Mouse (Mus musculus) limb, embryonic 14.5 days (tissue): ENCODE measurements at regions not wholly inside any gene's neighbourhood (a gene's known extent, or its start where the extent isn't known, plus 50 kb on each side); places are given as distances from the start of the nearest gene placed in this dataset.

ENCODE experiments used
- ATAC-seq: fragments of 200-750 bp; cut with Nextera tagmentation; 2 replicates; pipeline ENCODE4 v1.8.0; 2017; ENCODE audit warnings: low read depth, moderate number of reproducible peaks, moderate TSS enrichment; ENCODE audit not compliant: low FRiP score
- DNase-seq: peaks from one replicate; pipeline ENCODE4 v3.0.0-alpha.2; 2015; ENCODE audit warnings: low spot score
- H3K27ac ChIP-seq: fragments of 300-500 bp; sonication (generic); replicated peaks from 2 replicates; pipeline ENCODE4 v1.5.1; 2014; ENCODE audit warnings: low read depth, mild to moderate bottlenecking, low read length, moderate library complexity, mixed read lengths
- H3K27me3 ChIP-seq: fragments of 300-500 bp; sonication (generic); 2 replicates; pipeline ENCODE4 v1.6.1; 2014; ENCODE audit warnings: low read length, mixed read lengths; ENCODE audit not compliant: control insufficient read depth, insufficient read depth
- H3K36me3 ChIP-seq: fragments of 300-500 bp; sonication (generic); 2 replicates; pipeline ENCODE4 v1.6.1; 2014; ENCODE audit warnings: mild to moderate bottlenecking, low read length, moderate library complexity, mixed read lengths; ENCODE audit not compliant: control insufficient read depth, insufficient read depth
- H3K4me1 ChIP-seq: fragments of 300-500 bp; sonication (generic); 2 replicates; pipeline ENCODE4 v1.6.1; 2014; ENCODE audit warnings: antibody characterized with exemption, low read length, mixed read lengths; ENCODE audit not compliant: control insufficient read depth, insufficient read depth
- H3K4me2 ChIP-seq: fragments of 300-500 bp; sonication (generic); replicated peaks from 2 replicates; pipeline ENCODE4 v1.6.1; 2014; ENCODE audit warnings: low read depth, mild to moderate bottlenecking, low read length, moderate library complexity; ENCODE audit not compliant: severe bottlenecking
- H3K4me3 ChIP-seq: fragments of 300-500 bp; sonication (generic); replicated peaks from 2 replicates; pipeline ENCODE4 v1.5.1; 2014; ENCODE audit warnings: low read length
- H3K9ac ChIP-seq: fragments of 300-500 bp; sonication (generic); 2 replicates; pipeline ENCODE4 v1.6.1; 2014; ENCODE audit warnings: mild to moderate bottlenecking, low read depth, low read length, moderate library complexity; ENCODE audit not compliant: severe bottlenecking
- H3K9me3 ChIP-seq: fragments of 300-500 bp; sonication (generic); 2 replicates; pipeline ENCODE4 v1.6.1; 2016; ENCODE audit warnings: low read length; ENCODE audit not compliant: control insufficient read depth
- POLR2A ChIP-seq: fragments of 200-500 bp; IDR thresholded peaks from 2 replicates; pipeline ENCODE4 v1.8.0; 2012; ENCODE audit warnings: inconsistent platforms, mild to moderate bottlenecking, moderate library complexity, borderline replicate concordance; ENCODE audit not compliant: insufficient read depth, insufficient read length; ENCODE audit errors: extremely low read depth
- WGBS: fragments of 180-500 bp; shearing (Covaris S2); extraction: QIAGEN DNeasy Blood & Tissue Kit; methylation state at CpG from one replicate; pipeline ENCODE4 v1.1.7; 2014; 5-methylcytosine and 5-hydroxymethylcytosine counted together

DNA sequence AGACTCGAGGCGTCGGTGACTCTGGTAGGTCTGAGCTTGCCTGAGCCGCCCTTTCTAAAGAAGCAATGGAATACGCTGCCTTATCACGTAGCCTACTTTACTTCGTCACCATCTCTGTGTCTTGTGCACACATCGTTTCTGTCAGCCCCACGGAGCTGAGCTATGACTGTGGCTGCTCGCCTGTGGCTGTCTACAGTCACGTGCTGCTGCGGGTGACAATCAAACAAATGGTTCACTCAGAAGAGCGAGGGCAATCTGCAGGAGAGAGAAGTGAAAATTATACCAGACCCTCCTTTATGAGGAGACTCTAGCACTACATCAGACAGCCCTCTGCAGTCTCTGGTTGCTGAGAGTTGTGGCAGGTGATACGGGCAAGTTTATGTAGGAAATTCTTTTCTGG lies 76.0 kb upstream of the Tlk1 start:
- no peaks in the 10 kb centered on the region for H3K4me1 ChIP-seq
- ATAC-seq = no peak
- H3K27me3 ChIP-seq = no peaks in the 10 kb centered on the region
- no peak for TF ChIP-seq POLR2A
- H3K4me2 ChIP-seq = no peak overlapping the region
- 61% methylated on average over 14 of the region's 14 CpGs for WGBS
- no peak overlapping the region for H3K27ac ChIP-seq
- H3K4me3 ChIP-seq = no peak overlapping the region
- no peak overlapping the region for H3K9ac ChIP-seq
- DNase-seq = no peak
- no peaks in the 10 kb centered on the region for H3K36me3 ChIP-seq
- H3K9me3 ChIP-seq = no peaks in the 10 kb centered on the region

DNA sequence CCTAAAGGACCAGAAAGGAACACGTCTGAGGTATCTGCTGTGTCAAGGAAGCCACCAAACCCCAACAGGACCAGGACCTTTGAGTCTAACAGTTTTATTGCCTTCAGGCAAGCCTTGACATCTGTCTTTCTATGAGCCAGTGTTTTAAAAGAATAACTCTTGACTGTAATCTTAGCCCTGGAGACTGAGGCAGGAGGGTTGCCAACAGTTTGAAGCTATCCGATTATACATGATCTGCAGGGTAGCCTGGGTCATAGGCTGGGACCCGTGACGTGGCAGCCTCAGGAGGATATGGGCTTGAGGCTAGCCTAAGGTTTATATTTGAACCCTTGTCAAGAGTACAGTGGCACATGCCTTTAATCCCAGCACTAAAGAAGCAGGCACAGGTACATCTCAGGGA lies 73.5 kb upstream of the Tlk1 start:
- no peak for TF ChIP-seq POLR2A
- 91% methylated on average over 4 of the region's 4 CpGs for WGBS
- Histone ChIP-seq H3K4me3 (no peak overlapping the region), H3K4me2 (no peak overlapping the region), H3K27ac (no peak overlapping the region), H3K9me3 (no peaks in the 10 kb centered on the region), H3K4me1 (no peaks in the 10 kb centered on the region), H3K27me3 (no peaks in the 10 kb centered on the region), H3K36me3 (no peaks in the 10 kb centered on the region), H3K9ac (no peak overlapping the region)
- ATAC-seq = no peak
- DNase-seq = no peak

DNA sequence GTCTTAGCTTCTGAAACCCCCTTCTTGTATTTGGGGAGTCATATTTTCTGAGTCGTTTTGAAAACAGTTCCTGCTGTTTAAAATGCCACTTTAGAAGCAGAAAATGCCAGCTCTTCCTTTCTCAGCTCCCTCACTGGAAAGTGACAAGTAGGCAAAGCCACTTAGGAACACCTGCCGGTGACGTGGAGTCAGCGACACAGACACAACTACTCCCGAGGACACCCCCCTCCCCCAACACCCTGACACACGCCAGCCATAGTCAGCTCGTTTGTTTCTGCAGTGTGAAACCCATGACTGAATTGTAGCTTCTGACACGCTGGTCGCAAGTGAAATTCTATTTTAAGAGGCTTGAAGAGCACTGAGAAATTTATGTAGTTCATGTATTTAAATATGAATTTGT lies 72.9 kb upstream of the Tlk1 start:
- Histone ChIP-seq H3K27me3 (no peaks in the 10 kb centered on the region), H3K36me3 (no peaks in the 10 kb centered on the region), H3K4me1 (no peaks in the 10 kb centered on the region), H3K4me2 (no peak overlapping the region), H3K9me3 (no peaks in the 10 kb centered on the region), H3K27ac (no peak overlapping the region), H3K4me3 (no peak overlapping the region), H3K9ac (no peak overlapping the region)
- ATAC-seq (no peak), DNase-seq (no peak)
- WGBS = 73% methylated on average over 9 of the region's 9 CpGs
- no peak for TF ChIP-seq POLR2A

DNA sequence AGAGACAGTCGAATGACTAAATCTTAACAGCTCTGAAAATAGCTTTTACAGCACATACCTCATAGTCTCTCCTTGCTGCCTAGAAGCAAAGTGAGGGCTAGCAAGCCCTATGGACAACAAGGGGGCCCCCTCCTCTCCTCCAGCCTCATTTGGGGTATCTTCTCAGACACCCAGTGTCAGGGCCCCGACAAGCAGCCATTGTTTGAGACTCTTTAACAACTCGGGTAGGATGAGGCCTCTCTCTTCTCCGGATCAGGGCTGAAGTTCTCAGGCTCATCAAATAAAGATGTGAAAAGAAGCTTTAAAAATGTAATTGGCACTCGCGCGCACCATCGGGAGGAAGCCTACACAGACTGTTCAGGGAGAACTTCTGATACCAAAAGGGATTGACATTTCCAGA lies 71.8 kb upstream of the Tlk1 start:
- no peak for DNase-seq

DNA sequence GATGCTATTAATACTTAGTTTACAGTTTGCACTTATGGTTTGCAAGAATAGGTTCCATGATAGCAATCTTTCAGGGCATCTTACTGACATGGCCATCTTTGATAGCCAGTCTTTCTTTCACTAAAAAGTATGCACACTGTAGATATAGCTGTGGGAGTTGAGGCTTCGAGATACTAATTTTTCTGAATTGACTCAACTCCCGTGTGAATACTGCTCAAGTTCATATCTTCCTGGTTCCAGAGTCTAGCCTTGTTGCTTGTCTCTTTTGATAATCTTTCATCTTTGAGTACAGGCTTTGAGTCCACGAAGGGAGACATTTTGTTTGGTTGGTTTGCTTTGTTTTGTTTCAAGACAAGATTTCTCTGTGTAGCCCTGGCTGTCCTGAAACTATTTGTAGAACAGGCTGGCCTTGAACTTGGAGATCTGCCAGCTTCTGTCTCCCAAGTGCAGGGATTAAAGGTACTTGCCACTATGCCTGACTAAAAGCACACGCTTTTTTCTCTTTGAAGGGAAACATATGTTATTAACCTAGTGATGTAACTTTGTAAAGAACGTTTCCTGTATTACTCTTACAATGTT lies 64.1 kb upstream of the Tlk1 start:
- H3K4me2 ChIP-seq = no peak overlapping the region
- H3K36me3 ChIP-seq = no peaks in the 10 kb centered on the region
- ATAC-seq (no peak), DNase-seq (no peak)
- no peak for TF ChIP-seq POLR2A
- no peak overlapping the region for H3K9ac ChIP-seq
- WGBS = 60% methylated on average over 5 of the region's 5 CpGs
- no peak overlapping the region for H3K4me3 ChIP-seq
- H3K9me3 ChIP-seq = no peaks in the 10 kb centered on the region
- no peak overlapping the region for H3K27ac ChIP-seq
- peaks cover 8% of the 10 kb centered on the region; the same call in 1 of the 2 replicates for H3K4me1 ChIP-seq
- H3K27me3 ChIP-seq = no peaks in the 10 kb centered on the region

More for the DNA sequence above, 71.8 kb upstream of the Tlk1 start:
- Histone ChIP-seq H3K9ac (no peak overlapping the region), H3K27ac (no peak overlapping the region), H3K4me1 (no peaks in the 10 kb centered on the region), H3K9me3 (no peaks in the 10 kb centered on the region), H3K4me2 (no peak overlapping the region), H3K27me3 (no peaks in the 10 kb centered on the region), H3K36me3 (no peaks in the 10 kb centered on the region), H3K4me3 (no peak overlapping the region)
- TF ChIP-seq POLR2A = no peak
- ATAC-seq = no peak
- WGBS = 84% methylated on average over 8 of the region's 8 CpGs
